19 mouse cellular contexts compared by ENCODE assay signal in genomic region chr10:28263546-28263945, GRCm38 (mm10).
DNase-seq lines count a peak whose midpoint lies in the region; ATAC-seq and TF ChIP-seq lines count a peak whose summit lies in the region.
"Had no signal": no experiment of that assay in that cellular context is flagged by ENCODE, and none has a peak within 500 bp of the region (broad histone marks: within the 10 kb centered on the region; RNA-seq: fewer than 3 reads in every experiment).

No protein-coding gene starts in this region.

- 92% methylated on average over 2 of the region's 2 CpGs for whole genome bisulfite sequencing in lung, postnatal 0 days

- no peaks in the 10 kb centered on the region for H3K36me3 ChIP-seq in lung, postnatal 0 days (ENCODE audit: insufficient read depth, low read length)
- H3K36me3 ChIP-seq: G1E had no signal

- no peak for TF ChIP-seq EP300 in lung, postnatal 0 days (IDR thresholded peaks at IDR 0.05)

- H3K9me3 ChIP-seq in lung, postnatal 0 days (ENCODE audit: low read length): no peaks in the 10 kb centered on the region
- H3K9me3 ChIP-seq: G1E had no signal

- TF ChIP-seq CTCF in lung, postnatal 0 days (IDR thresholded peaks at IDR 0.05): no peak

- H3K4me2 ChIP-seq in lung, postnatal 0 days (replicated peaks; ENCODE audit: low read depth, low read length): no peak overlapping the region

- H3K27ac ChIP-seq in lung, postnatal 0 days (ENCODE audit: low read length): no peak overlapping the region

- H3K9ac ChIP-seq in lung, postnatal 0 days (replicated peaks; ENCODE audit: low read depth): no peak overlapping the region

- peak; percentile 58 for DNase-seq in fat pad, adult 2 months (ENCODE audit: extremely low read depth, low read depth, low spot score)
- DNase-seq in gonadal fat pad, adult 2 months (ENCODE audit: low read depth): peak; percentile 56
- no peak for DNase-seq in urinary bladder, adult 18-20 months (ENCODE audit: low spot score in 2 of 2)
- no peak for DNase-seq in lung, postnatal 0 days (ENCODE audit: low spot score)
- DNase-seq: adrenal gland, adult 2 months; adrenal gland, adult 8-10 months; adrenal gland, postnatal 10 days; adrenal gland, postnatal 14 days; adrenal gland, postnatal 25 days; adrenal gland, postnatal 36 days; B cell, adult 2 months; cerebellum, adult 11 months; cerebellum, adult 11-12 months; cerebellum, adult 18-20 months had no signal

- ATAC-seq in lung, postnatal 0 days: no peak
- ATAC-seq: activated CD4-positive, CD25-positive, alpha-beta regulatory T cell, adult 4 months; CD4-positive, CD25-positive, alpha-beta regulatory T cell, adult 4 months; Patski had no signal

- H3K27me3 ChIP-seq in lung, postnatal 0 days (replicated peaks; ENCODE audit: insufficient read depth, low read length): no peaks in the 10 kb centered on the region
- H3K27me3 ChIP-seq: CH12.LX, Patski had no signal

- no peak overlapping the region for H3K4me3 ChIP-seq in lung, postnatal 0 days (ENCODE audit: low read depth, low read length)

- no peaks in the 10 kb centered on the region for H3K4me1 ChIP-seq in lung, postnatal 0 days (ENCODE audit: insufficient read depth, low read depth, low read length)

Comparison
In these comparisons a context has a peak if more than half of its experiments do, and no peak if none do; other contexts are left out.
1. DNase-seq: peak in fat pad, adult 2 months (single experiment) and gonadal fat pad, adult 2 months (single experiment); none in urinary bladder, adult 18-20 months (0 of 2) and lung, postnatal 0 days (single experiment).